Mouse (Mus musculus) CD8-positive naive resting alpha-beta T cell, adult 2 months (primary cell): ENCODE measurements around the gene Gm14419.
"Not testable (repeated sequence)": the region's sequence is repeated elsewhere in the genome, so short reads cannot be mapped to it uniquely, and the experiment has no call there.

ENCODE experiments used
- DNase-seq, 2 experiments: peaks; one replicate each; pipeline ENCODE4 v3.0.0; 2022; ENCODE audit warnings: low read depth in 2 of 2, low spot score in 2 of 2

The Gm14419 gene

DNA sequence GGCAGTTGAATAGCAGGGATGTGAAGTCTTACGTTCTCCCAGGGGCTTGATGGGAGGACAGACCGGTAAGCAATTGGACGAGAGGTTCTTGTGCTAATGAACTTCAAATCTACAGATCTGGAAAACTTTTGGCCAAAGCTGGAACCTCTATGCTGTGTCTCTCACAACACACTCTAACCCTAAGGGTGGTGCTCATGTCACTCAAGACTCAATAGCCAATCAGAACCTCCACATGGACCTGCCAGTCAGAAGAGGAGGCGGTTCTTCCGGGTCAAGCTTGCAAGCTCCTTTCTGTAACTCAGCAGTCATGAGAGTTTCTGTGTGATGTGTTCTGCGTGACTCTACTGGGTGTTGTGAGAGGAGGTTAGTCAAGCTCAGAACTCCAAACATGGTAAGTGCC lies at the start of gene Gm14419:
Gene Gm14419, plus strand, starts transcription at position 301 of the 400 bp plus-strand sequence.
- not testable (repeated sequence) for DNase-seq
